ENCODE assay signal across 18 mouse cellular contexts in genomic region chr14:121291881-121292280, GRCm38 (mm10).
"Had no signal": no experiment of that assay in that cellular context is flagged by ENCODE, and none has a peak within 500 bp of the region (broad histone marks: within the 10 kb centered on the region; RNA-seq: fewer than 3 reads in every experiment).

No protein-coding gene starts in this region.

- H3K9me3 ChIP-seq: lung, embryonic 15.5 days; megakaryocyte, embryonic 14.5 days; midbrain, embryonic 13.5 days; midbrain, embryonic 15.5 days; neural tube, embryonic 12.5 days had no signal

- H3K4me3 ChIP-seq: lung, embryonic 15.5 days; megakaryocyte, embryonic 14.5 days; midbrain, embryonic 13.5 days; midbrain, embryonic 15.5 days; neural tube, embryonic 12.5 days had no signal

- H3K27me3 ChIP-seq: lung, embryonic 15.5 days; megakaryocyte, embryonic 14.5 days; midbrain, embryonic 13.5 days; midbrain, embryonic 15.5 days; neural tube, embryonic 12.5 days had no signal

- DNase-seq: liver, postnatal 0 days; lung, adult 2 months; lung, postnatal 14 days; lung, postnatal 36 days; right cerebral cortex, postnatal 14 days; right cerebral cortex, postnatal 4 days; spleen, adult 18-20 months; thymus, adult 2 months; thymus, postnatal 25 days; thymus, postnatal 4 days had no signal

- H3K27ac ChIP-seq: lung, embryonic 15.5 days; macrophage; midbrain, embryonic 13.5 days; midbrain, embryonic 15.5 days; neural tube, embryonic 12.5 days had no signal

- H3K36me3 ChIP-seq: midbrain, embryonic 15.5 days had no signal

- H3K4me2 ChIP-seq: lung, embryonic 15.5 days; midbrain, embryonic 11.5 days; midbrain, embryonic 13.5 days; midbrain, embryonic 15.5 days; neural tube, embryonic 12.5 days had no signal

- ATAC-seq: liver, postnatal 0 days; lung, postnatal 0 days; midbrain, embryonic 13.5 days; midbrain, embryonic 15.5 days had no signal

- H3K4me1 ChIP-seq: midbrain, embryonic 13.5 days; midbrain, embryonic 15.5 days; neural tube, embryonic 12.5 days had no signal

- H3K9ac ChIP-seq: liver, postnatal 0 days; lung, embryonic 15.5 days; midbrain, embryonic 13.5 days; midbrain, embryonic 15.5 days; neural tube, embryonic 12.5 days had no signal
